Mouse (Mus musculus) olfactory bulb, adult 2 months (tissue): Measurements from ENCODE around the gene D1Ertd622e.

ENCODE experiments used
- CTCF ChIP-seq: fragments of 200-500 bp; IDR thresholded peaks from 2 replicates; pipeline ENCODE4 v1.5.1; 2012; ENCODE audit warnings: low read depth, mild to moderate bottlenecking, low read length, moderate library complexity; ENCODE audit not compliant: insufficient read depth
- POLR2A ChIP-seq: fragments of 200-500 bp; IDR thresholded peaks from 2 replicates; pipeline ENCODE4 v1.6.1; 2012; ENCODE audit warnings: mild to moderate bottlenecking, low read depth, low read length, moderate library complexity; ENCODE audit not compliant: insufficient read depth

- no peak for TF ChIP-seq CTCF
- no peak for TF ChIP-seq POLR2A
Measured at GRCm38 (mm10) chr1:97600371-97600770, 61.5 kb downstream of the D1Ertd622e start.
